Mouse (Mus musculus) layer of hippocampus, postnatal 25 days (tissue): ENCODE data around the gene Mixl1. TPM values are rescaled to one million over a fixed set of nuclear protein-coding genes. Genes with fewer than 3 reads are reported as not detected.

ENCODE experiments used
- DNase-seq, 2 experiments: peaks; one replicate each; pipeline ENCODE4 v3.0.0; 2022; ENCODE audit warnings: mixed read lengths in 2 of 2, low spot score in 1 of 2; ENCODE audit errors: extremely low spot score in 1 of 2
- total RNA-seq, 2 experiments: library from RNA; stranded (reverse); gene quantifications; 2 replicates each; pipeline ENCODE4 v1.2.3; 2021

Mixl1 gene
- not detected for total RNA-seq

- DNase-seq, result no peak
Measured at GRCm38 (mm10) chr1:180696626-180697352, at the start of gene Mixl1. Mixl1 (minus strand) TSS chr1:180697034.

- DNase-seq, result no peak
Measured at GRCm38 (mm10) chr1:180729231-180729630, 32.4 kb upstream of the Mixl1 start.

GRCm38 (mm10) chr1:180726183-180726582 lies 29.3 kb upstream of the Mixl1 start:
- peak in 1 of 2 experiments; percentile 8 for DNase-seq

- DNase-seq, result peak; percentile 78 to 80
Measured at GRCm38 (mm10) chr1:180725704-180726179, 28.9 kb upstream of the Mixl1 start, which contains the start of gene Acbd3. Acbd3 (plus strand) TSS chr1:180726043.

- no peak for DNase-seq
Measured at GRCm38 (mm10) chr1:180723701-180724238, 26.9 kb upstream of the Mixl1 start.

GRCm38 (mm10) chr1:180722608-180723007 lies 25.8 kb upstream of the Mixl1 start:
- no peak for DNase-seq

GRCm38 (mm10) chr1:180719951-180720689 lies 23.3 kb upstream of the Mixl1 start:
- peak; percentile 61 to 90 for DNase-seq

GRCm38 (mm10) chr1:180719483-180719882 lies 22.6 kb upstream of the Mixl1 start:
- DNase-seq, result no peak

- DNase-seq, result no peak
Measured at GRCm38 (mm10) chr1:180718756-180719155, 21.9 kb upstream of the Mixl1 start.

- no peak for DNase-seq
Measured at GRCm38 (mm10) chr1:180708935-180709776, 12.3 kb upstream of the Mixl1 start.

GRCm38 (mm10) chr1:180707813-180708212 lies 11.0 kb upstream of the Mixl1 start:
- no peak for DNase-seq

- no peak for DNase-seq
Measured at GRCm38 (mm10) chr1:180707368-180707767, 10.5 kb upstream of the Mixl1 start.

GRCm38 (mm10) chr1:180703400-180703799 lies 6.6 kb upstream of the Mixl1 start:
- DNase-seq, result no peak

- no peak for DNase-seq
Measured at GRCm38 (mm10) chr1:180698063-180698462, 1.2 kb upstream of the Mixl1 start.

GRCm38 (mm10) chr1:180691284-180691683 lies 5.5 kb downstream of the Mixl1 start:
- no peak for DNase-seq

Other genes with a start within 250 kb of the Mixl1 start
- 100 to 1,000 TPM; 309 to 310 TPM for gene Stum, start 213.5 kb downstream of the Mixl1 start, total RNA-seq
- gene Parp1, start 128.1 kb downstream of the Mixl1 start, total RNA-seq, result 100 to 1,000 TPM; 148 to 156 TPM
- gene Lin9, start 55.9 kb downstream of the Mixl1 start, total RNA-seq, result 1 to 10 TPM; 4.6 TPM
- gene Acbd3, start 29.0 kb upstream of the Mixl1 start, total RNA-seq, result 10 to 100 TPM; 32.7 to 34.9 TPM
- gene H3f3a, start 116.9 kb upstream of the Mixl1 start, total RNA-seq, result 100 to 1,000 TPM; 388 to 399 TPM
- 10 to 100 TPM; 20.6 to 23.4 TPM for gene Sde2, start 154.1 kb upstream of the Mixl1 start, total RNA-seq
- gene Lefty2, start 196.1 kb upstream of the Mixl1 start, total RNA-seq, result 1 to 10 TPM; 3.0 to 4.2 TPM
- gene Pycr2, start 207.3 kb upstream of the Mixl1 start, total RNA-seq, result 10 to 100 TPM; 40.0 to 48.0 TPM
- gene Lefty1, start 238.0 kb upstream of the Mixl1 start, total RNA-seq, result 10 to 100 TPM; 11.2 to 12.4 TPM
- gene Tmem63a, start 245.3 kb upstream of the Mixl1 start, total RNA-seq, result 10 to 100 TPM; 18.7 to 18.9 TPM